Mouse (Mus musculus): ENCODE measurements around the gene Tlk2. TPM values are rescaled to one million over a fixed set of nuclear protein-coding genes. Genes with fewer than 3 reads are reported as not detected.

The Tlk2 gene
- total RNA-seq, 1 experiment from 2014 or later: 145 TPM

DNA sequence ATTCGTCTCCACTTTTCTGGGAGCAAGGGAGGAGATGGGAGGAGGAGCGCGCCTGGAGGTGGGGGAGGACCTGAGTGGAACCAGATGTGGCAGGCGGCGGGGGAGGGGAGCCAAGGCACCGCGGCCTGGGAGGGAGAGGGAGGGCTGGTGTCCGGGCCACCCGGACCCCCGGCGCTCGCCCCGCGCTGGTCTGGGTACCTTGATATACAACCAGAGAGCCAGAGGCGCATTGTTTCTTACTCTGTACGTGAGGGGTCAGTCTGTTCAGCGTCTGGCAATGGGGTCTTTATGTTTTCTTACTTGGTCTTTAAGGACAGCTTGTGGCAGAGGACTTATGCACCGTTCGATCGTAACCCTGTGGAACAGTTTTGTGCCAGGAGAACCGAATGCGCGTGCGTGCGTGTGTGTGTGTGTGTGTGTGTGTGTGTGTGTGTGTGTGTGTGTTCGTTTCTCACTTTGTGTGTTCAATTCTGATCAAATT, 114.5 kb downstream of the Tlk2 start:
- ATAC-seq (ENCODE audit: extremely low read depth, insufficient number of reproducible peaks, low FRiP score, poor library complexity, severe bottlenecking): no peak

DNA sequence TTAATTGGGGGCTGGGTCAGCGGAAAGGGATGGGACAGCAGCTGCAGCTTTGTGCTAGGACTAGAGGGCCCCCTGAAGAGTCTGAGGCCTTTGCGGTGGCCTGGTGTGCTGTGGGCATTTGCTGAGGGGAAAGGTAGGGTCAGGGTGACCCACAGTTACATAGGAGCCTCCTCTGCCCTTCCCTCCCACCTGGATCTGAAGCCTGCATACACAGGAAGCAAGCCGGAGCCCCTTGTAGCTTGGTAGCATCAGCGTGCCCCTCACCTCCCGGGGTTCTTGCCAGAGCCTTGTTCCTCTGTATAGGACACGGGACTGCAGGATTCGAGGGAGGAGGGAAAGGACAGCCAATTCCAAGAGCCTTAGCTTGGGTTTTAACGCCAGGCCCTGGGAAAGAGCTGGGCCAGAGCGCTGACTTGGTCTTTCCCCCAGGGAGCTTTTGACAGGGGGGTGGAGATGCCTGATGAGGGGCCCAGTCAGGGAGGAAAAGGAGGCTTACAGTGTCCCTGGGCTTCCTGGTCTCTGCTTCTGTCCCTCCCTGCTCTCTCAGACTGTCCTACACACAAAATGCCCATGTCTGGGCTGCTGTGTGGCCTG, 115.4 kb downstream of the Tlk2 start:
- ATAC-seq (ENCODE audit: extremely low read depth, insufficient number of reproducible peaks, low FRiP score, poor library complexity, severe bottlenecking): no peak

DNA sequence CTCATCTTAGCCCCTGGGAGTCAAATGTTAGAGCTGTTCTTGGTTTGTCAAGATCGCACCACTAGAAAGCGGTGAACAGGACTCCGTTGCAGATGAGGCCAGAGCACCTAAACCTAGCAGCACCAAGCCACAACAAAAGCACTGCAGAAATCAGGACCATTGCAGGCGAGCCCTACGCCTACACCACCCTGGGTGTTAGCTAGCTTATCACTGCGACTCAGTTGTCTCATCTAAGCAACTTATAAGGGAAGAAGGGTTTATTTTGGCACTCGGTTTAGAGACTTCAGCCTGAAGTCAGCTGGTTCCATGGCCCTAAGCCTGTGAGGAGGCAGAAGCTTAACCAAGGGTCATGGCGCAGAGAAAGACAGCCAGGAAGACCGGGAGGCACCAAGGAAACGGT, 117.5 kb downstream of the Tlk2 start:
- ATAC-seq (ENCODE audit: extremely low read depth, insufficient number of reproducible peaks, low FRiP score, poor library complexity, severe bottlenecking): no peak

DNA sequence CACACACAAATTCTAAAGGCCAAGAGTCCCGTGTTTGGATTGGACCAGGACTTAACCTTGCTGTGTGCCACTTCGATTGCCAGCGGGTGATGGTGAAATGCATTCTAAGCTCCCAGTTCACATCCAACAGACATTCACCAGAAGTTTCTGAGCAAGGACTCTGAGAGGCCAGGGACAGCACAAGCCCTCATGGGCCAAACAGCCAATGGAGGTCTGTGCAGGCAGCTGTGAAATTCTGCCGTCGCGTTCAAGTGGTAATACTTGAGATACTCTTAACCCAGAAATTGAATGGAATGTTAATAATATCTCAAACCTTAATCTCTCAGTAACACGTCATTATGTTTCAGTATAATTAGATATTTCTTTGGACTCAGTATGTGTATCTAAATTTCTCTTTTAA, 131.6 kb downstream of the Tlk2 start:
- ATAC-seq (ENCODE audit: extremely low read depth, insufficient number of reproducible peaks, low FRiP score, poor library complexity, severe bottlenecking): no peak

DNA sequence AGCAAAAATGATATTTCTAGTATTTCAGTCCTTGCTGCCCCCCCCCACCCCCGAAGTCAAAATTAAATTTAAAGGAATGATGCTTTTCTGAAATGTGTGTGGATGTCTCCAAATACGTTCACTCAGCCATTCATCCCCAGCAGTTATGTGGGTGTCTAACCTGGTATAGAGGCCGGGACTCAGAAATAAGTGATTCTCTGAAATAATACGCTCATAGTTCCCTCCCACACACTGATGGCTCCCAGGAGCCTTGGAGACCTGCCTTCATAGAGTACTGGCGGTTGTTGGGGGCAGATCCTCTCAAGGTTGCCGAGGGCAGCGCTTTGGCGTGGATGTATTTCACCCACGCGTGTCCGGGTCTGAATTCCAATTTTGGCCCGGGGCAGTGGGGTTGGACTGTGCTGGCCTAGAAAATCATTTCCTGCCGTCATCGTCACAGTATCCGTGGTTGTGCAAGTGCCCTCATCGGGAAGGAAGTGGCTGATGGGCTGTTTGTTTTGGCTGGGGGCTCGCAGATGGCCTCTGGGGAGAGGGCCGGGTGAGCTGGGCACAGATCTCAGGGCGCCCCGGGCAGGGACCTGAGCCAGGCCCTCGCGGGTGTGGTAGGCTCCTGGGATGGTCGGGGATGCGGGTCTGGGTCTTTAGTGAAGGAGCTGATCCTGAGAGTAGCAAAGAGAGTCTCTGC, 132.8 kb downstream of the Tlk2 start:
- no peak for ATAC-seq (ENCODE audit: extremely low read depth, insufficient number of reproducible peaks, low FRiP score, poor library complexity, severe bottlenecking)

DNA sequence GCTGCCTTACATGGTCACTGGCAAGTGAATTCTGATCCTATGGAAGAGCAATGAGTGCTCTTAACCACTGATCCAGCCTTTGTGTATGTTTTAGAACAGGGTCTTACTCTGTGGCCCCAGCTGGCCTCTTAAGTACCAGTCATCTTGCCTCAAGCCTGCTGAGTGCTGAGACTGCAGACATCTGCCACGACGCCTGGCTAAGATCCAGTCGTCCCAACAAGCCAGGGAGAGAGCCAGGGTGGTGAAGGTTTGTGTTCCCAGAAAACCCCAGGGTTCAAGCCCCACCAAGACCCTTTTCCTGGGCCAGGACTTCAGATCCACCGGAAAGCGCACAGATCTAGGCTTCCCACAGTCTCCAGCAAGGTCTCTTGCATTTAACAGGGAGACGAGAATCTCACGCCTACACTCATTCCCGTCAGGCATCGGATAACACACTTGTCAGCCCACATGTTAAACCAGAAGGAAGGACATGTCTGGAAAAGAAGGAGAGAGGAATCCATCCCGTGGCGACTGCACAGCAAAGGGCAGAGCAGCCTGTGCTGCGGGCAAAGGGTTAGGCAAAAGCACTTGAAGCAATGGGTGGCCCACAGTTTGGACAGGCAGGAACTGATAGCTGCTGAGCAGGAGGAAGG, 133.8 kb downstream of the Tlk2 start:
- no peak for ATAC-seq (ENCODE audit: extremely low read depth, insufficient number of reproducible peaks, low FRiP score, poor library complexity, severe bottlenecking)

DNA sequence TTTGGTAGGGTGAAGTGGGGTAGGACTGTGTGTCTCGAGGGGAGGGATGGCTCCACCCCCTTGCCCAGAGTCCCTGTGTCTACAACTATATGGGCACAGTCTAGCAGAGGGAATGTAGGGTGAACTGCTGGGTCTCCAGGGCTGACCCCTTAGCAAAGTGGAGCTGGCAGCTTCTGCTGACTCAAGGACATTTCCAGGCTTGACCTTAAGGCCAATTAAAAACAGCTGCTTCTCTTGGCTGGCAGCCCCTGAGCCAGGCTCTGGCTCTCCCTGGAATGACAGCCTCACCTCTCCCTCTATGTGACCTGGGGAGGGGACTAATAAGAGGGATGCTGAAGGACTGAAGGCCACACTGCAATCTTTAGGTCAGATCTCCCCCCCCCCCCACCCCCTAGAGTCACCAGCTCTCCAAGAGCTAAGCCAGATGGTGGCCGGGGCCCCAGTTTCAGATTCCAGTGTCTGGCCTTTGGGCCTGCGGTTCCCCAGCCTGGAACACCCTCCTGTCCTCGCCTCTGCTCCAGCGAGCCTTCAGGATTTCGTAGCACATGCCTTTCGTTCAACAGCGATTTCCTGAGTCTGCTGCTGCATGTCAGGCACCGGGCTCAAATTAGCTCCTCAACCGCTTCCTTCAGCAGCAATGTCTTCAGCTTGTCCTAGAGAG, 134.5 kb downstream of the Tlk2 start:
- no peak for ATAC-seq (ENCODE audit: extremely low read depth, insufficient number of reproducible peaks, low FRiP score, poor library complexity, severe bottlenecking)

DNA sequence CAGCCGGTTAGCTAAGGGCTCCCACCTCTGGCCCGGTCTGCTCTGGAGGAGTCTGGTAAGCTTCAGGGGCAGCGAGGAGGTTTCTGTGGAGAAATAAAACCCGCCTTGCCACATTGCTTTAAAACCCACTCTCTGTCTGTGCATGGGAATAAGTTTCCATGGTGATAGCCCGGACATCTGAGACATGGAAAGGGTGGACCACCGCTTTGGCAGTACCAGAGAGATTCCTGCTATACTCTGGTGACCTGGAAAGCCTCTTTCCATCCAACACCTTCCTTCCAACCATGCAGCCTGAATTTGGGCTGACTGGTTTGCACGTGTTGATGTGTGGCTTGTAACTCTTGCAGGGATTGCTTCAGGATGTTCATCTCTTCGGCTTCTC, 135.0 kb downstream of the Tlk2 start:
- ATAC-seq (ENCODE audit: extremely low read depth, insufficient number of reproducible peaks, low FRiP score, poor library complexity, severe bottlenecking): no peak

DNA sequence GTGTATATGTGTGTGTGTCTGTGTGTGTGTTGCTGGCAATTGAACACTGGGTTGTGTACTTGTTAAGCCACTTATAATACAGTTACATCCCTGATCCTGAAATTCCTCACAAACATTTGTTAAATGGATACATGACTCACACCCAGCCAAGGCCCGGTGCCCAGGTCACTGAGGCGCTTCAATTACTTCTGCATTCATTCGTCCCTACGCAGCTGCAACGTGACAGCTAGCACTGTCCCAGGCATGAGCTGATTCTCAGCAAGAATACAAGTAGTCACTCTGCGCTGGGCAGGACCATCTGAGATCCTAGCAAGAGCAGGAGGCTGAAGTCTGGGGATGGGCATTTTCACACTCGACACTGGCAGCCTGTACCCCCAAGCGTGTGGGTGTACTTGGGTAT, 136.7 kb downstream of the Tlk2 start:
- no peak for ATAC-seq (ENCODE audit: extremely low read depth, insufficient number of reproducible peaks, low FRiP score, poor library complexity, severe bottlenecking)

DNA sequence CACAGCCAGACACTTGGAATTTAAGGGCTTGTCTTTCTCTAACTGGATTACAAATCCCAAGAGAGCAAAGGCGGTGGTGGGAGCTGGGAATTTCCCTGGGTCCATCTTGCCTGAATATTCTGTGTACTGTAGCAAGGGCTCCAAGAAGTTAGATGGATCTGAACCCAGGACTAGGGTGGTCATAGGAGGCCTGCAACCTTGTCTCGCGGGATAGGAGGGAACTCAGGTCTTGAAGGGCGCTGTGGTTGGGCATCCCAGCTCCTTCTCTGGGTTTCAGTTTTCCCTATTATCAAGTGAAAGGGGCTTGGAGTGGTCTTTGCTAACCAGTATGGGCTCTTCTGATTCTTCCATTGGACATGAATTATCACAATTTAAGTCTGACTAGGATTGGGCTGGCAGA, 137.5 kb downstream of the Tlk2 start:
- no peak for ATAC-seq (ENCODE audit: extremely low read depth, insufficient number of reproducible peaks, low FRiP score, poor library complexity, severe bottlenecking)

DNA sequence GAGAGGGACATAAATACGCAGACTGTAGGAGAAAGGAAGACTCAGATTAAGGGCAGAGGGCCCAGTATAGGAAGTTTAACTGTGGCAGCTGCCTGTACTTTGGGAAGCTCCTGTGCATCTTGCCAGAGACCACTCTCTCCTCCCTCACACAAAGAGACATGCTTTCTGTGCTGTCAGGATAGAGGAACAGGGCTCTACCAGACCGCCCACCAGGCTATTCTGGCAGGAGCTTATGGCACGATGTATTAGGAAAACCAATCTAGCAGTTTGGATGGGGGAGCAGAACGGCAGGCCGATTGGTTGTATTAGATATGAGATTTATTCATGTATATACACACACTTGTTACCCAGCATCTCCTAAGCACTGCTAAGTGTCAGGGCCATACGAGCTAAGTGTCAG, 139.2 kb downstream of the Tlk2 start:
- ATAC-seq (ENCODE audit: extremely low read depth, insufficient number of reproducible peaks, low FRiP score, poor library complexity, severe bottlenecking): no peak

DNA sequence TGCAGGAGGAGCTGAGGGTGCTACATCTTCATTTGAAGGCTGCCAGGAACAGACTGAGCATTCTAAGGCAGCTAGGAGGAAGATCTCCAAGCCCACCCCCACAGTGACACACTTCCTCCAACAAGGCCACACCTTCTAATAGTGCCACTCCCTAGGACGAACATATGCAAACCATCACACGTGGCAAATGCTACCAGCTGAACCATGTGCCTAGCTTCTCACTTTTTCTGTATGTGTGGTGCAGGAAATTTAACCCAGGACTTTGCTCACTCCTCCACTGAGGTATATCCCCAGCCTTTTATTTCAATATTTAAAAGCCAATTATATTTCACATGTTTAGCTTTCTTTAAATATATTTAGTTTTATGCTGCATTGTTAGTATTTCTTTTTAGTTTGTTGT, 142.5 kb downstream of the Tlk2 start:
- ATAC-seq (ENCODE audit: extremely low read depth, insufficient number of reproducible peaks, low FRiP score, poor library complexity, severe bottlenecking): no peak

DNA sequence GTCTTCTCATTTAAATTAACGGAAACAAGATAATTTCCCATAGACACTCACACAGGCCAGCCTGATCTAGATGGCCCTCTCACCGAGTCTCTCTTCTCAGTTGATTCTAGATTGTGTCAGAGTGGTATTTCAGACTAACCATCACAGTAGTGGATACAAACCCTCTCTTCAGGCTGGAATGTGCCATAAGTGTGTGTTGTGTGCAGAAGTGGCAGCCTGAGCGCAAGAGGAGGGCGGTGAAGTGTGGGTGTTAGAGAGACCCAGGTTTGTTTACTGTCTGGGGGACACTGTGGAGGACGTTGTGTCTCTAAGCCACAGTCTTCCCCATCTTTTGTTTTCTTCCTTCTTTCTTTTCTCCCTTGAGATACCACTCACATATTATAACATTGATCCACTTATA, 144.9 kb downstream of the Tlk2 start:
- no peak for ATAC-seq (ENCODE audit: extremely low read depth, insufficient number of reproducible peaks, low FRiP score, poor library complexity, severe bottlenecking)

DNA sequence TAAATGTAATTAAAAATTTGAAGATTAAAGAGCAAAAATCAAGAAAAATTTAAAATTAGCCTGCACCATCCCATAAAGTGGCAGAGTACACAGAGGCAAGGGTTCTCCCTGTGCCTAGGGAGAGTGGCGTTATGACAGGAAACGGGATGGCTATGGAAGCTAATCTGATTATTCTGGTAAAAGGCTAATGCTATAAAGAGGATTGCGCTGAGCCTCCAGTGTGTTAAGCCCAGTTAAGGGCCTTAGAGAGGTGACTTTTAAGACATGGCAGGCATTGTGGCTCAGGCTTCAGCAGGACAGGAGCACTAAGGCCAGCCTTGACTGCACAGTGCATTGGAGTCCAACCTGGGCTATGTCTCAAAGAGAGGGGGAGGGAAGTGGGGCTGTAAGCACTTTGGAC, 148.5 kb downstream of the Tlk2 start:
- ATAC-seq (ENCODE audit: extremely low read depth, insufficient number of reproducible peaks, low FRiP score, poor library complexity, severe bottlenecking): no peak

DNA sequence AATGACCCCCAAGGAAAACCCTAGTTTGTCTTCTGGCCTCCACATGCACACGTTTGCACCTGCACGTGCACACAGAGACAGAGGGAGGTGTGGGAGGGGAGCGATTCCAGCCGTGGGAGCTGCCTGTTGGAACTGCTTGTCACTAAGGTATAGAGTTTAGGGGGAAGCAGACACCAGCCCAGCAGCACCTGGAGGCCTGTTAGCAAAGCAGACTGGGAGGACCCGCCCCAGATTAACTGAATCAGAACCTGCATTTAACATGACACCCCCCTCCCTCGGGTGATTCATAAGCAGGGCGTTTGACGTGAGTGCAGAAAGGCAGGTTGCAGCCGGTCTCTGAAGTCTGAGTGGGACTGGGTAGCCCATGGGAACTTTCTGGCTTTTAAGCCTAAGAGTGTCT, 151.4 kb downstream of the Tlk2 start:
- no peak for ATAC-seq (ENCODE audit: extremely low read depth, insufficient number of reproducible peaks, low FRiP score, poor library complexity, severe bottlenecking)

DNA sequence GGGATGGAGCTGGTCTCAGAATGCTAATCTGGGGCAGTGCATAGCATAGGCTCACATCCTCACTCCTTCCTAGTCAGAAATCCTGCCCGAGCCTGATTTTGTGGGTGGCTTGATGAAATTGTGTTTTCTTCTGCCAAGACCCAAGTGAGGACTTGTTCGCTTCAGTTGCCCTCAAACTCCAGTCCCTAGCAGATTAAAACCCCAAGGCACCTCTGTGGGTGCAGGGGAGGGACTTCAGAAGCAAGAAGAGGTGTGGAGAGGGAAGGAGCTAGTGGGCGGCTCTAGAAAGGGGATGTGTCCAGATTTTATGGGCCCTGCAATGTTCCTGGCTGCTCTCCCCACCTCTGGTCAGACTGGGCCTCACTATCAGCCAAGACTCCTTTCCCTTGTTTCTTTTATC, 152.5 kb downstream of the Tlk2 start:
- ATAC-seq (ENCODE audit: extremely low read depth, insufficient number of reproducible peaks, low FRiP score, poor library complexity, severe bottlenecking): no peak

DNA sequence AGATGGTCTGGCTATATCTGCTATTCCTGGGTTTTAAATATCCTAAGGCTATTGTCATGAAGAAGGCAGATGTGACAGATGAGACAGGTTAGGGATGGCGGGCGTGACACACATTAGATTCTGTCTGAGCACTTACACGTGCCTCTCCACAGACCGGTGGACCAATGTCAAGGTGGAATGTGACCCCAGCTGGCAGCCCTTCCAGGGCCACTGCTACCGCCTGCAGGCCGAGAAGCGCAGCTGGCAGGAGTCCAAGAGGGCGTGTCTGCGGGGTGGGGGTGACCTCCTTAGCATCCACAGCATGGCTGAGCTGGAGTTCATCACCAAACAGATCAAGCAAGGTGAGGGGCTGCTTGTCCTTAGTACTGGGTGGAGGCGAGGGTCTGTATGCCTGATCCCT, 153.1 kb downstream of the Tlk2 start:
- no peak for ATAC-seq (ENCODE audit: extremely low read depth, insufficient number of reproducible peaks, low FRiP score, poor library complexity, severe bottlenecking)

DNA sequence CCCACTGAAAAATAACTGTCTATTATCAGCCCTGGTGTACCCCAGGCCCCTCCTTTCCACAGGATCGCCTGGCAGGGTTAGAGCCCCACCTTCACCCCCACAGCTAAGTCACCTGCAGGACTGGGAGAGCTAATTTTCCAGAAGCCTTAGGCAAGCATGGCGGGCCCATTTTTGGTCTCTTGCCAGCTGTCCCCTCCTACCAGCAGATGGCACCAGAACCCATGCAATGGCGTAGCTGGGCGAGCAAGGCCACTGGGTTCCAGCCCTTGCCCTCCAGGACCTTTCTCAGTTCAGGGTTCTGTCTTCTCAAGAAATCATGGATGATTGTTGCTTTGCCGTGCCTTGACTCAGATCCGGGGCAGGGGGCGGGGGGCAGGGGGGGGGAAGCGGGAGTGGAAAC, 153.9 kb downstream of the Tlk2 start:
- ATAC-seq (ENCODE audit: extremely low read depth, insufficient number of reproducible peaks, low FRiP score, poor library complexity, severe bottlenecking): no peak
